Mouse (Mus musculus) heart, adult 2 months (tissue): Measurements from ENCODE around the gene Fmo9. TPM values are rescaled to one million over a fixed set of nuclear protein-coding genes. Genes with fewer than 3 reads are reported as not detected.

Experiments used
- DNase-seq, 2 experiments: peaks; one replicate each; pipeline ENCODE4 v3.0.0; 2021
- H3K27ac ChIP-seq: fragments of 200-600 bp; 2 replicates; pipeline ENCODE4 v1.8.1; 2022
- H3K27me3 ChIP-seq: fragments of 200-500 bp; 2 replicates; pipeline ENCODE4 v1.6.1; 2012; ENCODE audit warnings: mild to moderate bottlenecking, low read length, inconsistent platforms, mixed read lengths; ENCODE audit not compliant: control insufficient read depth, insufficient read depth
- H3K36me3 ChIP-seq: fragments of 200-500 bp; 2 replicates; pipeline ENCODE4 v1.6.1; 2012; ENCODE audit warnings: low read length, inconsistent platforms; ENCODE audit not compliant: control insufficient read depth, insufficient read depth
- H3K4me1 ChIP-seq: fragments of 200-500 bp; 2 replicates; pipeline ENCODE4 v1.6.1; 2011; ENCODE audit warnings: low read length; ENCODE audit not compliant: control insufficient read depth, insufficient read depth
- H3K4me3 ChIP-seq: fragments of 200-600 bp; 2 replicates; pipeline ENCODE4 v1.8.1; 2022
- H3K79me2 ChIP-seq: fragments of 200-500 bp; replicated peaks from 2 replicates; pipeline ENCODE4 v1.6.1; 2012; ENCODE audit warnings: mild to moderate bottlenecking, inconsistent platforms, low read length, moderate library complexity, mixed read lengths; ENCODE audit not compliant: control insufficient read depth, insufficient read depth
- H3K9ac ChIP-seq: fragments of 200-500 bp; 2 replicates; pipeline ENCODE4 v1.6.1; 2012; ENCODE audit warnings: low read depth, mild to moderate bottlenecking, control low read depth, inconsistent platforms, low read length, mixed read lengths
- CTCF ChIP-seq: fragments of 200-600 bp; IDR thresholded peaks from 2 replicates; pipeline ENCODE4 v1.8.1; 2022; ENCODE audit warnings: antibody characterized with exemption, mild to moderate bottlenecking, moderate library complexity
- EP300 ChIP-seq: fragments of 200-500 bp; IDR thresholded peaks from 2 replicates; pipeline ENCODE4 v1.6.1; 2011; ENCODE audit warnings: low read depth, low read length, control low read depth; ENCODE audit not compliant: insufficient read depth
- POLR2A ChIP-seq: fragments of 200-500 bp; IDR thresholded peaks from 2 replicates; pipeline ENCODE4 v1.6.1; 2011; ENCODE audit warnings: mild to moderate bottlenecking, low read depth, low read length, control low read depth; ENCODE audit not compliant: insufficient read depth
- WGBS: fragments of 180-500 bp; shearing (Covaris S2); methylation state at CpG from one replicate; pipeline ENCODE4 v1.1.7; 2018; 5-methylcytosine and 5-hydroxymethylcytosine counted together
- intact Hi-C: fragments of 180-260 bp; cut with DNase I; formaldehyde crosslinking; loops from one replicate; pipeline ENCODE4 v1.15.1; 2025
- microRNA-seq, 2 experiments: library from miRNA; unstranded; fragments of <30 nt; microRNA quantifications; one replicate each; pipeline ENCODE4 v1.2.0; 2021
- polyA plus RNA-seq: library from polyadenylated mRNA; depleted of rRNA; stranded (reverse); fragments of >200 nt; gene quantifications from 2 replicates; pipeline ENCODE4 v1.2.3, GENCODE M21; 2012; rRNA removed
- total RNA-seq, 2 experiments: library from RNA; stranded (reverse); gene quantifications; 2 replicates each; pipeline ENCODE4 v1.2.3; 2021

Gene Fmo9
- total and polyA plus RNA-seq, 3 experiments = not detected

GRCm38 (mm10) chr1:166660800-166661199 is 20.8 kb downstream of the Fmo9 start:
- Histone ChIP-seq H3K79me2 (no peaks in the 10 kb centered on the region), H3K27ac (no peak overlapping the region), H3K4me3 (no peak overlapping the region), H3K27me3 (no peaks in the 10 kb centered on the region), H3K9ac (no peak overlapping the region), H3K36me3 (no peaks in the 10 kb centered on the region), H3K4me1 (no peaks in the 10 kb centered on the region)
- WGBS = 66% methylated on average over 8 of the region's 8 CpGs
- DNase-seq = no peak
- intact Hi-C loops = no loop called here
- TF ChIP-seq POLR2A (no peak), CTCF (no peak), EP300 (no peak)

- TF ChIP-seq EP300 = no peak
- no peak for TF ChIP-seq CTCF
- no peak for TF ChIP-seq POLR2A
- intact Hi-C loops = no loop called here
- no peaks in the 10 kb centered on the region for H3K27me3 ChIP-seq
- no peak within 1 kb of the TSS for H3K27ac ChIP-seq
- H3K9ac ChIP-seq = no peak within 1 kb of the TSS
- no peaks in the 10 kb centered on the region for H3K4me1 ChIP-seq
- no peaks in the 10 kb centered on the region for H3K36me3 ChIP-seq
- DNase-seq = no peak
- H3K79me2 ChIP-seq = no peaks in the 10 kb centered on the region
- 81% methylated on average over 2 of the region's 2 CpGs for WGBS
- no peak within 1 kb of the TSS for H3K4me3 ChIP-seq
Measured at GRCm38 (mm10) chr1:166647593-166647992, 34.1 kb downstream of the Fmo9 start, which contains the start of gene Gm4847. TSS of gene Gm4847 (minus strand) at chr1:166647693.

Small RNAs within 50 kb of the gene (microRNA-seq; reads per million reads assigned to microRNA genes)
- 0 reads per million in 2 experiments for gene Gm22992

Other genes starting within 250 kb of the Fmo9 start
- gene Gm4846, start 184.3 kb downstream of the Fmo9 start, total RNA-seq = not detected
- not detected in 2 replicates for gene Gm4846, start 184.3 kb downstream of the Fmo9 start, polyA plus RNA-seq
- not detected for gene Gm4847, start 34.2 kb downstream of the Fmo9 start, total RNA-seq
- not detected in 2 replicates for gene Gm4847, start 34.2 kb downstream of the Fmo9 start, polyA plus RNA-seq